Mouse (Mus musculus) naive thymus-derived CD4-positive, alpha-beta T cell, adult 2 months (primary cell): ENCODE measurements at regions not wholly inside any gene's neighbourhood (a gene's known extent, or its start where the extent isn't known, plus 50 kb on each side); places are given as distances from the start of the nearest gene placed in this dataset.

Experiments used
- DNase-seq: peaks from one replicate; pipeline ENCODE4 v3.0.0-alpha.2; 2011; ENCODE audit warnings: low read depth

- no peak for DNase-seq
Observed at GRCm38 (mm10) chr4:87667556-87668154, 365.5 kb downstream of the Mllt3 start.

GRCm38 (mm10) chr4:87665149-87665548 is 368.0 kb downstream of the Mllt3 start:
- DNase-seq, result no peak

GRCm38 (mm10) chr4:87662876-87663275 is 370.3 kb downstream of the Mllt3 start:
- no peak for DNase-seq

DNA sequence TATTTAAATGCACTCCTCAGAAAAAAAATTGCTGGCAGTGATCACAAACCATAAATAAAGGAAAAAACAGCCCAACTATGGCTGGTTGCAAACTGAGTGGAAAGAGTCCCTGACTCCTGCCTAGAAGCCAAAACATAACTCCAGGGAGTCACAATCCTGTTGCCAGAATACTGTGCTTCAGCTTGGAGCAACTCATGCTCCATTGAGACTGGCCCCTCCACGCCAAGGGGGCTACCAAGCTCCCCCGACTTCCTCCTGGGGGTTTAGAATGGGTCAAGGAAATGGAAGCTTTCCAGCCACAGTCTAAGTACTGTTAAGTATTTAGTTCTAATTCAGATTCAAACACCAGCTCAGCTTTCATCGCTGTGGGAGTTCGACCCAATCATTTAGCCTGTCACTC is 374.8 kb downstream of the Mllt3 start:
- DNase-seq, result no peak

- no peak for DNase-seq
Observed at GRCm38 (mm10) chr4:87657855-87658254, 375.3 kb downstream of the Mllt3 start.

- no peak for DNase-seq
Observed at GRCm38 (mm10) chr4:87653440-87654165, 379.6 kb downstream of the Mllt3 start.

GRCm38 (mm10) chr4:87652314-87652934 is 380.7 kb downstream of the Mllt3 start:
- no peak for DNase-seq

GRCm38 (mm10) chr4:87651275-87651674 is 381.9 kb downstream of the Mllt3 start:
- DNase-seq, result no peak

DNA sequence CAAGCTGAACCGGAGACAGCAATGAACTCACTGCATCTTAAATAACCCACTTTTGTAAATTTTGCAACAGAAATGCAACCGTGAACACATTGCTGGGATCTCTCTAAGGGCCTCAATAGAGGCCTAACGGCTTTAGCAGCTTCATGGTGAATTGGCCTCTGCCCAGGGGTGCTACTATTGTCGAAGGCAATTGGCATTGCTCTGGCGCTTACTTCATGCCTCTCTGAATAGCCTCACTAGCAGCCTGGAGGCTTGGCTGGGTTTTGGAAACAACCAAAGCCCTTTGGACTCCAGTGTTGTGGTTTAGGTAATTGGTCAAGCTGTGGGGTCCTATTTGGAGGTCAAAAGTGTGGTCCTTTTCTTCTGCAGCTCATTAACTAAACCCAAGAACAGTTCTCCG is 382.3 kb downstream of the Mllt3 start:
- no peak for DNase-seq

DNA sequence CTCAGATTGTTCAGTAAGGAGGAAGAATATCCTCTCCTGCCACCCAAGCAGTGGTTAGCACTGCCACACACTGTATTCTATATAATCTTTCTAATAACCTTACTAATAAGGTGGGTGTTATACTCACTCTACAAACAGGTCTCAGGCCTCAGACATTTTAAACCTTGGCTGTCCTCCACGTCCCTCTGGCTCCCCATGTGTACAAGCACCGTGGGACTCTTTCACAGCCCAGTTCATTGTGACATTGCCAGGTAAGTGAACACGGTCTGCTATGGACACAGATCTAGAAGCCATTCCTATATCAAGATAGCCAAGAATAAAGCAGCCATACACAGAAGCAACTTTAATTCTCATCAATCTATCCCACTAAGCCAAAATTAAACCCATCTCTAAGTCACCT is 382.8 kb downstream of the Mllt3 start:
- no peak for DNase-seq

GRCm38 (mm10) chr4:87648919-87649318 is 384.2 kb downstream of the Mllt3 start:
- no peak for DNase-seq

DNA sequence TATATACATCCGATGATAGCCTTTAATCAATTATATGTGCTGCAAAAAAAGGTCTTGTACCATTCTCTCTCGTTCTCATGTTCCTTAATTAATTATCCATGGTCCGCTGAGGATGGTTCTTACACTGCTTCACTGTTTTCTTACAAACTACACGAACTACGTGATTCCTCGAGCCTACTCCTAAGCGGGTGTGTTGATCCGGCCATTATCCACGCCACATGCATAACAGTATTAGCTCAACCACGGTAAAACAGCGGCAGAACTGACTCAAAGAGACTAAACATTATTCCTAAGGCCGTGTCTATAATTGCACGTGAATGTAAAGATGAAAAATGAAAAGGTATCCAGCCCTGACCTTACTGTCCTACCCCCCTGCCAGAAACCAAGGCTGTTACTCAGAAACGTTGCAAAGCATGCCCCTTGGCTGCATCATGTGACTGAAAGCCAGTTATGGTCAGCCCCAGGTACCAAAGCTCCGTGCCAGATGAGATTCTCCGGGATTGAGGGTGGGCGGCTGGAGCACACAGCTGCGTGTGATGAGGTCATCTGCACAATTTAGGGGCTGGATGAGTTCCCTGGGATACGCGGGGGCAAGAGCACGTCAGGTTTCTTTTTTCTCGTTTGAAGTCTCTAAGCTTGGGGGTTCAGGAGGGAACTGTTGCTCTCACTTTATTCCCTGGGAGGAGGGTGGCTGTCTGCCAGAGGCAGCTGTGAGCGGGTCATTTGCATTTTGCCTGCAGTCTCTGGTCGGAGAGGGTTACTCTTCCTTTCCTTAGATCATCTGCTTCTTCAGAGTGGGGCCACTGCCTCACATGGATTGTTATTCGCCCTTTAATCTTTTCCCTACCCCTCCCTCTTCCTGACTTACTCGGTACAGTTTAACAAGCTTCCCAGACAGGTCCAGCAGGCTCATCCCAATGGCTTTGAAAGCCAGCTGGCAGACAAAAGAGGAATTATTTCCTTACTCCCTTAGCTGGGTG is 384.9 kb downstream of the Mllt3 start:
- no peak for DNase-seq

DNA sequence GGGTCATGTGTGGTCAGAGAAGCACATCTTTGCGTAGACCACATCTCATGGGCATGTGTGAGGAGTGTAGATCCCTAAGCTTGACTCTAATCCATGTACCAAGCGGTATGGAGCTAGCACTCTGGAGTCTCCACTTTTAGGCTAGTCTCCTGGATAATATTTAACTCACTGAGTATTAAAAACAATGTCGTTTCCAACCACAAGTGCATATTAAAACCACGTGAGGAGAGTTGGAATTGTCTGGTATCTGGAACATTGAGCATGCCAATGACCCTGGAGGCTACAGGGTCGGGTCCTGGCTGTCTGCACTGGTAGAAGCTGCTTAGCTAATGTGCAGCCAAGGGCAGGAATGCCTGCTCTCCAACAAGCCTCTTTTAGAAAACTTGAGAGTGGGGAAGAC is 391.2 kb downstream of the Mllt3 start:
- DNase-seq, result no peak

DNA sequence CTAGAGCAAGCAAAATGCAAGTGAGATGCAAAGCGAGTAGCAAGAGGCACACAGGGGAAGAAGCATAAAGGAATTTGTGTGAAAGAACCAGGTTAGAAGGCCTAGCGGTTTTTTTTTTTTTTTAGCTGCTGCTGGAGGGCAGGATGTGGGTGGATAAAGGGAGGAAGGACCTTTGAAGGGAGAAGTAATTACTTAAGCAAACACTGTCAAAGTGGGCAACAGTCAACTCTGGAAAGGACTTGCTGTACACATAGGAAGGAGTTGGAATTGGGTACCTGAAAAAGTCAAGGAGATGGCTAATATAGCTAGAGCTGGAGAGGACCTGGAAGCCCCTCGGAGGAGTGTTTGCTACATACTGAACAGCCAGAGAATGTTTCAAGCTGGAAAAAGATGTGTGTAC is 391.6 kb downstream of the Mllt3 start:
- DNase-seq, result peak; percentile 14

- no peak for DNase-seq
Observed at GRCm38 (mm10) chr4:87638380-87638646, 394.9 kb downstream of the Mllt3 start.

DNA sequence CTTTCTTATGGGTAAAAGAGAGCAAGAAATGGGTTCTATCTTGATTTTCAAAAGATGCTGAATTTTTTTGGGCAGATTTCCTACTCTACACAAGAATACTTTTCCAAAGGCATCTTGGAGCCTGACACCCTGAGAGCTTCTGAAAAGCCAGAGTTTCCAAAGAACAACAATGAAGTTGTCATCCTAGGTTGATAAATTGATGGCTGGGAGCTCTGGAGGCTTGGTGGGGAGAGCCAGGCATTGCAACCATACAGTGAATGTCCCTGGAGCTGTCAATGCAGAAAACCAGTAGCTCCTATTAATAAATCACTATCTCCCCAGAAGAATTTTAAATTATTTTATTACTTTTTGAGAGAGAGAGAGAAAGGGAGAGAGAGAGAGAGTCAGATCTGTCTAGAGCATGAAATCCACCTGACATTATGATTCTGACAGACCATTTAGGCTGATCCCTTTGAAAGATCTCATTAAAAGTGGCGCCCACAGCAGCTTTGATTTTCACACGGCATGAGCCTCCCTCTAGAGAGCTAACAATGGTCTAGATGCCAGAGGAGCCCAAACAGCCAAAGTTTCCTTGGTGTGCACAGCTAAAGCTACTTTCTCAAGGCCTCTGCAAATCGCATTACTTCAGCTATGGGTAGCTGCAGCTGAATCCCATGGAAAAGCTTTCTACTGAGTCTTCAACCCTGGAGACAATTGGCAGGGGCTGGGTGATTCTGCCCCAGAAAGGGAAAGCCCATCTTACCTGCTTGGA is 395.4 kb downstream of the Mllt3 start:
- DNase-seq, result no peak

- no peak for DNase-seq
Observed at GRCm38 (mm10) chr4:87611116-87611515, 380.8 kb upstream of the Slc24a2 start.

GRCm38 (mm10) chr4:87593644-87594043 is 363.4 kb upstream of the Slc24a2 start:
- DNase-seq, result no peak

DNA sequence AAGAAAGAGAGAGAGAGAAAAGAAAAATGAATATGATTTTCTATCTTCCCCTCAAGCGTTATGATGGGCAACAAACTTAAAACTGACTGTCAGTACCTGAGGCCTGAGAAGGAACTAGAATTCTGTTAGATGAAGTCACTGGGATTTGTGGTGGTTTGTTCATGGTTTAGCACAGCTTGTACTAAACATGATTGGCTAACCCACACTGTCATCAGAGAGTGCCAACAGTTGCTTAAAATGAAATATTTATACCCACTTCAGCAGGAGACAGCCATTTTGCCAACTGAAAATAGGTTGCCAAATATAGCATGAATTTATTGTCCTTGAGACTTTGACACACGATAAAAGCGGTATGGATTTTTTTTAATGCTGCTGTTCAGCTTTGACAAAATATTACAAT is 360.5 kb upstream of the Slc24a2 start:
- no peak for DNase-seq

DNA sequence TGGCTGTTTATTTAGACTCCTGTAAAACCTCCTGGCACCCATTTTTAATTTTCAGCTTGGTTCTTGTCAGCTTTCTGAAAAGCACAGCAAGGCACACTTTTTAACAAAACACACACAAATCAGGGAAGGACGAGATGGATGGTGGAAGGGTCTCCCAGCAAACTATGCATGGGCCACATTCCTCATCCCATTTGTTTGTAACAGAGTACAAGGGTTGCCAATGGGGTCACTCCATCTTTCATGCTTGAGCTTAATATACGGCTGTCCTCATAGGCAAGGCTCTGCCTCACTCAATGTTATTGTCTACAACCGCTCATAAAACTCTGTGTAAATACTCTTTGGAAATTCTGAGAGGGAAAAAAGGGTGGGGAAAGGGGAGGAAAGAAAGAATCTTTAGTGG is 347.9 kb upstream of the Slc24a2 start:
- no peak for DNase-seq

DNA sequence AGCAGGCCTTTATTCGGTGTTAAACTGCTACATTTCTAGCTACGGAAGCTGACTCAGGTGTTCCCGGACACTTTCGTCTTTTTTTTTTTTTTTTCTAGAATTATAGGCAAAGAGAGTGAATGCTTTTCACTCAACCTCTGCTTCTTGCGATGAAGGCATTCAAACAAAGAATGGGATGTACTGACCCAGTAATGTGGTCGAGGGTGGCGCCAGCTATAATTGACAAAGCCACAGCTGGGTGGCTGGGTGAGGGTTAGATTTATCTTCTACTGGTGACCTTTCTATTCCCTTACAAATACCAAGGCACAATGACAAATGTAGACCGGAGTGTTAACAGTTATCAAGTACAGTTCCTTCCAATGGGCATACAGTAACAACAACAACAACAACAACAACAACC is 340.7 kb upstream of the Slc24a2 start:
- DNase-seq, result no peak

DNA sequence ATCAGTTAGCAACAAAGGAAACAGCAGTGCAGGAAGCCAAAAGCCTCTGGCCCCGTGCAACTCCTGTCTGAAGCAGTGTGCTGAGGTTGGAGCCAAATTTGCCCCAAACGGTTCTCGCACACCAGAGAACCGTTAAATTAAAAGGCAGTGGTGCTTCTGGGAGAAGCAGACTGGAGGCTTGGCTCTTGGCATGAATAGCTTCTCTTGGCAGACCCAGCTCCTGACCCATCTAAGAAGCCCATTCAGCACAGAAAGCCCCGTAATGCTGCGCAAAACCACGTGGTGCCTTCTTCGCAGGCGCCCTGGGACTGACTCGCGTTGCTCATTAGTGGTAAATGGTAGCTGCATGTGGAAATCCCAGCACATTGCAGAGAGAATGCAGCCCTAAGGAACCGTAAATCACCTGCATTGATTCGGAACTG is 340.2 kb upstream of the Slc24a2 start:
- DNase-seq, result no peak
